Mouse (Mus musculus): Measurements from ENCODE around the gene Mrps6. TPM values are rescaled to one million over a fixed set of nuclear protein-coding genes. Genes with fewer than 3 reads are reported as not detected.

Mrps6 gene
- polyA plus RNA-seq, 1 experiment from 2014 or later: 153 TPM

DNA sequence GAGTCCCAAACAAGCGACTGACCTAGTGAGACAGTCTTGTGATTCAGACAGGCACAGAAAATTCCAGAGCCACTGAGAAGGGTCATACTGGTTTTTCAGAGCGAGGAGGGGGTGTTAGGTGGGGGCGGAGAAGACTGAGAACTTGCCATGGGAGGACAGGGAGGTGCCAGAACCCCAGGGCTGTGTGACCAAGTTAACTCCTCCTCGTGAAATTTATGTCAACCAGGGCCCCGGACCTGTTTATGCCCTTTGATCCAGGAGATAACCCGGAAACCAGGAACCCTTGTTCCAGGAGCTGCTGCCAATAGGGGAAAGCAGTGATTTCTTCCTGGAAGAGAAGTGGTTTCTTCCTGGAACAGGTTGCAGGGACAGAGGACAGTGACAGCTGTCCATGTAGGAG, 101.0 kb downstream of the Mrps6 start:
- peak overlapping the region; percentile 52 for H3K4me3 ChIP-seq
- no peaks in the 10 kb centered on the region for H3K9me3 ChIP-seq
- peak overlapping the region; percentile 62; the same call in 1 of the 2 replicates for H3K27ac ChIP-seq (replicated peaks)
- no peaks in the 10 kb centered on the region for H3K36me3 ChIP-seq
- no peaks in the 10 kb centered on the region for H3K27me3 ChIP-seq
- H3K4me2 ChIP-seq (replicated peaks): peak overlapping the region; percentile 92
- WGBS: 60% methylated on average over 6 of the region's 6 CpGs
- no peak for ATAC-seq (replicated peaks)
- peak overlapping the region; percentile 55 for H3K9ac ChIP-seq (replicated peaks)
- peaks cover 11% of the 10 kb centered on the region; the same call in 1 of the 2 replicates for H3K4me1 ChIP-seq

Other genes with a start within 250 kb of the Mrps6 start
- 0.42 and 0.57 TPM in 2 replicates for gene Gm49711, start within 50 bp of the Mrps6 start, polyA plus RNA-seq (2015; fragmentation: Nextera tagmentation; extraction: Ambion mirVana)
- 10.8 and 12.4 TPM in 2 replicates for gene Slc5a3, start 52 bp downstream of the Mrps6 start, polyA plus RNA-seq (2015; fragmentation: Nextera tagmentation; extraction: Ambion mirVana)
- 11.5 and 23.2 TPM in 2 replicates for gene Kcne2, start 234.1 kb downstream of the Mrps6 start, polyA plus RNA-seq (2015; fragmentation: Nextera tagmentation; extraction: Ambion mirVana)
- gene Smim11, start 243.0 kb downstream of the Mrps6 start, polyA plus RNA-seq (2015; fragmentation: Nextera tagmentation; extraction: Ambion mirVana): 92.6 and 107 TPM in 2 replicates